Comparison of ENCODE assay signal across 8 mouse cellular contexts in the genomic region with DNA sequence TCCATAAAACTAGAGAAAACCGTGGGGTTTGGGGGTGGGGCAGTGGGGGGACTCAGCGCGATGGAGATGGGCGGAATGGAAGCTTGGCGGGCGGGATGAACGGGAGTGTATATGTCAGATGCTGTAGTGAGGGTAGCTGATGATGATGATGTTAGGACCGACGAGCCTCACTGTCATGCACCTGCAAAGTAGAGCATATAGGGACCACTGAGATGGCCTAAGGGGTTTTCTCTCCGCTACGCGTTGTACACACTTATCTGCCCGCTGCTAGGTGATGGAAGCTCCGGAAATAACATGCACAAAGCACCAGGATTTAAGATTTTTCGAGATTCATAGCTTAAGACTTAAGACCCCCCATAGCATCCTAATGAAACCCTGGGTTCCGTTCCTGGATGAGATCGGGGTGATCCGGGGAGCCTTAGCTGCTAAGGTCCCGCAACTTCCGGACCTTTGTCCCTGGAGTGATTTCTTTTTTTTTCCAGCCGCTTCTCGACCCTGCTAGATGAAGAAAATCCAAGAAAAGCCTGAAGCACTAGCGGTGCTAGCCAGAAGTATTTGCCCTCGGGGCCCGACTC. TPM values are rescaled to one million over a fixed set of nuclear protein-coding genes. Genes with fewer than 3 reads are reported as not detected.
DNase-seq lines count a peak whose midpoint lies in the region; ATAC-seq and TF ChIP-seq lines count a peak whose summit lies in the region.

No protein-coding gene starts in this region.

- under 1% methylated on average over 25 of the region's 25 CpGs for WGBS in embryonic facial prominence, embryonic 13.5 days
- WGBS in intestine, postnatal 0 days, result under 1% methylated on average over 25 of the region's 25 CpGs
- under 1% methylated on average over 25 of the region's 25 CpGs for WGBS in neural tube, embryonic 12.5 days

- intact Hi-C loops in left cerebral cortex, postnatal 36 days (cut with DNase I), result loop anchor here (2.0 kb wide), 1 partner anchor 24 kb away; a partner anchor contains a TSS

- DNase-seq in layer of hippocampus, adult 2 months (ENCODE audit: low spot score in 2 of 2), result no peak
- DNase-seq in layer of hippocampus, postnatal 14 days (ENCODE audit: low spot score in 2 of 2), result no peak
- DNase-seq in thymus, postnatal 4 days, result no peak
- no peak for DNase-seq in cerebellum, postnatal 36 days
- no peak for DNase-seq in left cerebral cortex, postnatal 36 days (ENCODE audit: low spot score in 2 of 2)

- peak overlapping the region; percentile 87 for H3K4me2 ChIP-seq in embryonic facial prominence, embryonic 13.5 days
- H3K4me2 ChIP-seq in intestine, postnatal 0 days (replicated peaks; ENCODE audit: low read depth), result peak overlapping the region; percentile 94
- H3K4me2 ChIP-seq in neural tube, embryonic 12.5 days (replicated peaks), result peak overlapping the region; percentile 83

- H3K4me3 ChIP-seq in layer of hippocampus, adult 2 months, result peak overlapping the region; percentile 82
- peak overlapping the region; percentile 79 for H3K4me3 ChIP-seq in embryonic facial prominence, embryonic 13.5 days
- peak overlapping the region; percentile 80 for H3K4me3 ChIP-seq in intestine, postnatal 0 days (ENCODE audit: low read depth, low read length)
- H3K4me3 ChIP-seq in neural tube, embryonic 12.5 days, result peak overlapping the region; percentile 74

- H3K4me1 ChIP-seq in embryonic facial prominence, embryonic 13.5 days, result peaks cover 37% of the 10 kb centered on the region
- no peaks in the 10 kb centered on the region for H3K4me1 ChIP-seq in intestine, postnatal 0 days (replicated peaks; ENCODE audit: control insufficient read depth, insufficient read depth, low read length)
- H3K4me1 ChIP-seq in neural tube, embryonic 12.5 days, result peaks cover 34% of the 10 kb centered on the region

- peak overlapping the region; percentile 90 for H3K9ac ChIP-seq in embryonic facial prominence, embryonic 13.5 days
- H3K9ac ChIP-seq in intestine, postnatal 0 days (ENCODE audit: low read depth, low read length), result peak overlapping the region; percentile 64
- H3K9ac ChIP-seq in neural tube, embryonic 12.5 days, result peak overlapping the region; percentile 75

- no peak for ATAC-seq in embryonic facial prominence, embryonic 13.5 days (ENCODE audit: insufficient number of reproducible peaks, insufficient read depth, low FRiP score, low TSS enrichment, low read depth)
- ATAC-seq in intestine, postnatal 0 days, result no peak
- ATAC-seq in neural tube, embryonic 12.5 days (ENCODE audit: low FRiP score, low read depth), result peak; percentile 25; the same call in 1 of the 2 replicates

- H3K36me3 ChIP-seq in embryonic facial prominence, embryonic 13.5 days, result peaks cover 20% of the 10 kb centered on the region
- no peaks in the 10 kb centered on the region; the same call in 1 of the 2 replicates for H3K36me3 ChIP-seq in intestine, postnatal 0 days (ENCODE audit: control insufficient read depth, insufficient read depth)
- H3K36me3 ChIP-seq in neural tube, embryonic 12.5 days, result no peaks in the 10 kb centered on the region

- H3K9me3 ChIP-seq in embryonic facial prominence, embryonic 13.5 days, result no peaks in the 10 kb centered on the region
- H3K9me3 ChIP-seq in intestine, postnatal 0 days (ENCODE audit: control insufficient read depth), result no peaks in the 10 kb centered on the region
- H3K9me3 ChIP-seq in neural tube, embryonic 12.5 days, result no peaks in the 10 kb centered on the region

- TF ChIP-seq CTCF in layer of hippocampus, adult 2 months (conservative IDR thresholded peaks at IDR 0.05), result no peak
- TF ChIP-seq CTCF in intestine, postnatal 0 days (IDR thresholded peaks at IDR 0.05; ENCODE audit: low read depth), result no peak

- peak overlapping the region; percentile 98 for H3K27ac ChIP-seq in layer of hippocampus, adult 2 months
- peak overlapping the region; percentile 96 for H3K27ac ChIP-seq in embryonic facial prominence, embryonic 13.5 days
- H3K27ac ChIP-seq in intestine, postnatal 0 days (ENCODE audit: low read depth, low read length), result peak overlapping the region; percentile 94
- H3K27ac ChIP-seq in neural tube, embryonic 12.5 days, result peak overlapping the region; percentile 71

- H3K27me3 ChIP-seq in embryonic facial prominence, embryonic 13.5 days, result no peaks in the 10 kb centered on the region
- H3K27me3 ChIP-seq in intestine, postnatal 0 days (replicated peaks; ENCODE audit: control insufficient read depth, insufficient read depth, low read length), result no peaks in the 10 kb centered on the region
- H3K27me3 ChIP-seq in neural tube, embryonic 12.5 days (replicated peaks), result no peaks in the 10 kb centered on the region

RNA-seq across cellular contexts. Expression of a gene that starts 0.5 kb away (rescaled TPM):
- 10 to 100 TPM; 28.5 to 32.3 TPM for total RNA-seq in layer of hippocampus, adult 2 months (2021)
- total RNA-seq in layer of hippocampus, postnatal 14 days (2021), result 10 to 100 TPM; 27.3 to 29.6 TPM
- 160 and 186 TPM in 2 replicates for polyA plus RNA-seq in embryonic facial prominence, embryonic 13.5 days (2015; fragmentation: Nextera tagmentation; extraction: Ambion mirVana)
- 48.0 and 49.6 TPM in 2 replicates for polyA plus RNA-seq in intestine, postnatal 0 days (2015; fragmentation: Nextera tagmentation; extraction: Ambion mirVana)
- 116 and 120 TPM in 2 replicates for polyA plus RNA-seq in neural tube, embryonic 12.5 days (2016; fragmentation: Nextera tagmentation; extraction: Ambion mirVana)
- total RNA-seq in left cerebral cortex, postnatal 36 days (2021), result 10 to 100 TPM; 21.7 to 22.6 TPM

RNA-seq across cellular contexts. Expression of a gene that starts 0.6 kb away (rescaled TPM):
- total RNA-seq in layer of hippocampus, adult 2 months (2021), result 10 to 100 TPM; 12.0 to 14.3 TPM
- total RNA-seq in layer of hippocampus, postnatal 14 days (2021), result 1 to 10 TPM; 8.6 to 9.5 TPM
- 26.9 TPM in 2 replicates for polyA plus RNA-seq in embryonic facial prominence, embryonic 13.5 days (2015; fragmentation: Nextera tagmentation; extraction: Ambion mirVana)
- 14.3 and 14.7 TPM in 2 replicates for polyA plus RNA-seq in intestine, postnatal 0 days (2015; fragmentation: Nextera tagmentation; extraction: Ambion mirVana)
- polyA plus RNA-seq in neural tube, embryonic 12.5 days (2016; fragmentation: Nextera tagmentation; extraction: Ambion mirVana), result 32.2 and 32.4 TPM in 2 replicates
- 10 to 100 TPM; 10.2 to 10.8 TPM for total RNA-seq in left cerebral cortex, postnatal 36 days (2021)

RNA-seq across cellular contexts. Expression of a gene that starts 20.7 kb away (rescaled TPM):
- 100 to 1,000 TPM; 113 to 116 TPM for total RNA-seq in layer of hippocampus, adult 2 months (2021)
- 100 to 1,000 TPM; 144 to 156 TPM for total RNA-seq in layer of hippocampus, postnatal 14 days (2021)
- 43.4 and 46.3 TPM in 2 replicates for polyA plus RNA-seq in embryonic facial prominence, embryonic 13.5 days (2015; fragmentation: Nextera tagmentation; extraction: Ambion mirVana)
- polyA plus RNA-seq in intestine, postnatal 0 days (2015; fragmentation: Nextera tagmentation; extraction: Ambion mirVana), result 4.4 and 4.6 TPM in 2 replicates
- 54.4 and 57.4 TPM in 2 replicates for polyA plus RNA-seq in neural tube, embryonic 12.5 days (2016; fragmentation: Nextera tagmentation; extraction: Ambion mirVana)
- 10 to 100 TPM; 56.1 to 57.3 TPM for total RNA-seq in left cerebral cortex, postnatal 36 days (2021)

RNA-seq across cellular contexts. Expression of a gene that starts 25.1 kb away (rescaled TPM):
- 100 to 1,000 TPM; 391 to 411 TPM for total RNA-seq in layer of hippocampus, adult 2 months (2021)
- 100 to 1,000 TPM; 513 to 551 TPM for total RNA-seq in layer of hippocampus, postnatal 14 days (2021)
- 7.9 and 8.3 TPM in 2 replicates for polyA plus RNA-seq in embryonic facial prominence, embryonic 13.5 days (2015; fragmentation: Nextera tagmentation; extraction: Ambion mirVana)
- polyA plus RNA-seq in intestine, postnatal 0 days (2015; fragmentation: Nextera tagmentation; extraction: Ambion mirVana), result 5.9 and 7.5 TPM in 2 replicates
- 8.4 and 10.8 TPM in 2 replicates for polyA plus RNA-seq in neural tube, embryonic 12.5 days (2016; fragmentation: Nextera tagmentation; extraction: Ambion mirVana)
- 100 to 1,000 TPM; 398 to 420 TPM for total RNA-seq in left cerebral cortex, postnatal 36 days (2021)

RNA-seq across cellular contexts. Expression of a gene that starts 31.7 kb away (rescaled TPM):
- 1 to 10 TPM; 4.6 to 5.2 TPM for total RNA-seq in layer of hippocampus, adult 2 months (2021)
- 1 to 10 TPM; 5.8 to 6.3 TPM for total RNA-seq in layer of hippocampus, postnatal 14 days (2021)
- polyA plus RNA-seq in embryonic facial prominence, embryonic 13.5 days (2015; fragmentation: Nextera tagmentation; extraction: Ambion mirVana), result 4.2 and 4.4 TPM in 2 replicates
- polyA plus RNA-seq in intestine, postnatal 0 days (2015; fragmentation: Nextera tagmentation; extraction: Ambion mirVana), result 8.0 and 8.7 TPM in 2 replicates
- polyA plus RNA-seq in neural tube, embryonic 12.5 days (2016; fragmentation: Nextera tagmentation; extraction: Ambion mirVana), result 1.6 and 1.9 TPM in 2 replicates
- 1 to 10 TPM; 1.4 to 2.1 TPM for total RNA-seq in left cerebral cortex, postnatal 36 days (2021)
